Mouse (Mus musculus): Measurements from ENCODE around the gene Sv2b.
"Not testable (repeated sequence)": the region's sequence is repeated elsewhere in the genome, so short reads cannot be mapped to it uniquely, and the experiment has no call there.

The Sv2b gene

GRCm38 (mm10) chr7:75308457-75309312, at the start of gene Sv2b:
Gene Sv2b, minus strand, starts transcription at chr7:75309262.
- DNase-seq (ENCODE audit: low read depth, low spot score) = peak; percentile 46

DNA sequence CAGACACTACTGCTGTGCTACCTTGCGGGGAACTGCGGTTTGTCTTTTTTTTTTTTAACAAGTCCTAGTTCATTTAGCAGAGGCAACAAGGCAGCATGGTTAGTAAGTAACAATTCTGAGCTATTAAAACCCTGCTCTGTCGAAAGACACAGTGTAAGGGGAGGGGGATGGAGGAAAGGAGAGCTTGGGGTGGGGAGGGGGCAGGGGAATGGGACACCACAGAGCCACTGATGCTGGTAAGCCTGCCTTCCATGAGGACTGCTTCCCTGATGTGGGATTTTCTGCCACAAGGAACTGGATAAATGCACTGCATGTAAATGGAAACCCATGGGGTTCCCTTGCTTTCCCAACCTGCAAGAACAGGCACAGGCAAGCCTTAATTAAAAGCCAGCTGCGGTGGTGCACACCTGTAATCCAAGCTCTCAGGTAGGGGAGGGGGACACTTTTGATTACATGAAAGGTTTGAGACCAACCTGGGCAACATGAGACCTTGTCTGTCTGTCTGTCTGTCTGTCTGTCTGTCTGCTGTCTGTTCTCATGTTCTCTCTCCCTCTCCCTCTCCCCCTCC, 49.3 kb upstream of the Sv2b start:
- no peak for DNase-seq (ENCODE audit: low read depth, low spot score)

GRCm38 (mm10) chr7:75355521-75355920, 46.5 kb upstream of the Sv2b start:
- DNase-seq (ENCODE audit: low read depth, low spot score) = no peak

GRCm38 (mm10) chr7:75352777-75353374, 43.8 kb upstream of the Sv2b start:
- DNase-seq (ENCODE audit: low read depth, low spot score) = no peak

- no peak for DNase-seq (ENCODE audit: low read depth, low spot score)
Observed at GRCm38 (mm10) chr7:75350172-75350571, 41.1 kb upstream of the Sv2b start.

GRCm38 (mm10) chr7:75332311-75332710, 23.2 kb upstream of the Sv2b start:
- DNase-seq (ENCODE audit: low read depth, low spot score) = no peak

DNA sequence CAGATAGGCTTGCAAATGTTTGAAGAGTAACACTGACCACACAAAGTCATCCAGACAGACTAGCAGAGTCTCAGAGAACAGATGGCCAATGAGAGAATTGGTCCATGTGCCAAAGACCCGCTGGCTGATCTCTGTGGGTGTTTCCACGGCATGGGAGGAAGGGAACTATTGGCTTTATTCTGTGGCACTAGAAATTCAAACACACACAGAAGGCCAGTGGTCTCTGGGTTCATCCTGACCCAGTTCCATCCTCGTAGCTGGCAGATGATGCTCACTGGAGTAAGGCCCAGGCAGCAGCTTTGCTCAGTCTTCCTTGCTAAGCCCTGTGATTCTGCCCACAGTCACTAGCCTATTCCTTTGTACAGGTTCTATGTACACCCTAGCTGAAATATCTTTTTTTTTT, 20.7 kb upstream of the Sv2b start:
- no peak for DNase-seq (ENCODE audit: low read depth, low spot score)

GRCm38 (mm10) chr7:75328721-75329362, 19.8 kb upstream of the Sv2b start:
- no peak for DNase-seq (ENCODE audit: low read depth, low spot score)

DNA sequence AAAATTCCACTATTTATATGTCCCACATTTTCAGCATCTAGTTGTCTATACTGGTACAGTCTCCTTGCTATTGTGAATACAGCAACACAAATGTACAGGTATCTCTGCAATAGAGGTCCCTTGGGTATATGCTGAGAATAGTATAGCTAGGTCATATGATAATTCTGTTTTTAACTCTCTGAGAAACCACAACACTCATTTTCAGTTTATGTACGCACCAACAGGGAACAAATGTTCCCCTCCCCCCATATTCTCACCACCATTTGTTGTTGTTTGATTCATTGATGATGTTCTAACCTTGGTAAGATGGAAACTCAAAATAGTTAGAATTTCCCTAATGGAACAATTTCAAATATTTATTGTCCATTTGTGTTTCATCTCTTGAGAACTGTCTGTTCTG, 16.2 kb upstream of the Sv2b start:
- DNase-seq (ENCODE audit: low read depth, low spot score) = no peak

DNA sequence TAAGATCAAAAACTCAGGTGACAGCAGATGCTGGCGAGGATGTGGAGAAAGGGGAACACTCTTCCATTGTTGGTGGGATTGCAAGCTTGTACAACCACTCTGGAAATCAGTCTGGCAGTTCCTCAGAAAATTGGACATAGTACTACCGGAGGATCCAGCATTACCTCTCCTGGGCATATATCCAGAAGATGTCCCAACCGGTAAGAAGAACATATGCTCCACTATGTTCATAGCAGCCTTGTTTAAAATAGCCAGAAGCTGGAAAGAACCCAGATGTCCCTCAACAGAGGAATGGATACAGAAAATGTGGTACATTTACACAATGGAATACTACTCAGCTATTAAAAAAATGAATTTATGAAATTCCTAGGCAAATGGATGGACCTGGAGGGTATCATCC, 13.7 kb upstream of the Sv2b start:
- DNase-seq (ENCODE audit: low read depth, low spot score) = not testable (repeated sequence)

GRCm38 (mm10) chr7:75320009-75320408, 10.9 kb upstream of the Sv2b start:
- no peak for DNase-seq (ENCODE audit: low read depth, low spot score)

GRCm38 (mm10) chr7:75318320-75318719, 9.3 kb upstream of the Sv2b start:
- no peak for DNase-seq (ENCODE audit: low read depth, low spot score)

GRCm38 (mm10) chr7:75314873-75315272, 5.8 kb upstream of the Sv2b start:
- DNase-seq (ENCODE audit: low read depth, low spot score) = no peak

- no peak for DNase-seq (ENCODE audit: low read depth, low spot score)
Observed at GRCm38 (mm10) chr7:75309570-75309969, 508 bp upstream of the Sv2b start.

GRCm38 (mm10) chr7:75308140-75308456, 964 bp downstream of the Sv2b start:
- DNase-seq (ENCODE audit: low read depth, low spot score) = no peak

- no peak for DNase-seq (ENCODE audit: low read depth, low spot score)
Observed at GRCm38 (mm10) chr7:75307570-75308087, 1.4 kb downstream of the Sv2b start.

GRCm38 (mm10) chr7:75305901-75306465, 3.1 kb downstream of the Sv2b start:
- no peak for DNase-seq (ENCODE audit: low read depth, low spot score)

DNA sequence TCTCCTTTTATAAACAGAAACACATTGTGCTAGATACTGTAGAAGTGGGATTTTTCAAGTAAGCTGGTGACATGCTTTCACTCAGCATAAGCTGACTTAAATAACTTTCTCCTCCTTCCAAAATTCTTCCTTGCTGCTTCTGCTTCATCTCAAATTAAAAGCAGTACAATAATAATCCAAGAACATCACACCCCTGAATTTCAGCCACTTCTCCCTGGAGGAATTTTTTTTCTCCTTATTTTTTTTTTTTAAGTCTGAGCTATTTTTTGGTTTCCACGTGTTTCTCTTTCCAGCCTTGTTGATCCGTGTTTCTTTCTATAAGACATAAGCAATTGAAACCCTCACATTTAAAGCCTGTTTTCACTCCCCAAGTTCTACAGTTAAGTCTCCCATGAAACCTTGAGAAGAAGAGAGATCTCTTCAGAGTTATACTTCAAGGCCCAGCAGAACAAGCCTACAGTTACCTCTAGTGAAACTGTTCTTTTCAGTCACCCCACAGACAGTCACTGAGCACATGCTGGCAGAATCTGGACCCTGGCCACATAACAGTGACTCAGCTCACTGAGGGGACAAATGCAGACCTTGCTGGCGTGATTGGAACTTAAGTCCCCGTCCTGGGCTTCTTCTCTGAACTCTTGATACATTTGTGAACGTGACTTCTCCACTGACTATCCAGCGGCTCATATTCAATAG, 6.4 kb downstream of the Sv2b start:
- no peak for DNase-seq (ENCODE audit: low read depth, low spot score)

GRCm38 (mm10) chr7:75299245-75299644, 9.8 kb downstream of the Sv2b start:
- DNase-seq (ENCODE audit: low read depth, low spot score) = no peak

GRCm38 (mm10) chr7:75296688-75297119, 12.4 kb downstream of the Sv2b start:
- DNase-seq (ENCODE audit: low read depth, low spot score) = no peak

DNA sequence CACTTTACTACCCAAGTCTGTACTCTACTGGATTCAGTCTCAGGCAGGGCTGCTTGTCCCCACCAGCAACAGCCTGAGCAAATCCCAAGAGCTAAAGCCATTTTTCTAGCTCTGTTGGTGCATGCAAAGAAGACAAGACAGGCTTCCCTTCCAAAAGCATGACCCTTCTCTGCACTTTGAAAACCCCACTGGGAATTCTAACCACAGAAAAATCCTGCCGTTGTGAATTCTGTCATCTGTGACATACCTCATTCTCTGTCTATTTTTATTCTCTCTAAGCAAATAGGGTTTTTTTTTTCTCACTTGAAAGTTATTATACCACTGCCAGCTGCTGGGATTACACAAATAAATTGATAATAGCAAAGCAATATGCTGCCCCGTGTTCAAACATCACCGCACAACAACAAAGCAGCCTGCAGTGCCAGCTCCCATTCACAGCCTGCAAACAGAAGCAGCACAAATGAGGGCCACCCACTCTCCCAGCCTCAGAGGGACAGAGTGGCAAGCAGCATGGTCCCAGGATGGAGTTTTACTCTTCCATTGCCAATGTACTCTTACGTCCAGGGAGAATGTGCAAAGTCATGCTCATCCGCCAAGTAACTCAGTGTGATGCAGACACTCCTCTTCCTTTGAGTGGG, 13.7 kb downstream of the Sv2b start:
- no peak for DNase-seq (ENCODE audit: low read depth, low spot score)
